Mouse (Mus musculus) liver, embryonic 13.5 days (tissue): ENCODE data around the gene Cadps2. TPM values are rescaled to one million over a fixed set of nuclear protein-coding genes. Genes with fewer than 3 reads are reported as not detected.

Experiments used
- ATAC-seq: fragments of 200-750 bp; cut with Nextera tagmentation; 2 replicates; pipeline ENCODE4 v1.8.0; 2017; ENCODE audit warnings: low read depth, mild to moderate bottlenecking, moderate number of reproducible peaks, moderate library complexity
- DNase-seq: peaks from one replicate; pipeline ENCODE4 v3.0.0; 2022
- H3K27ac ChIP-seq: fragments of 300-500 bp; sonication (generic); 2 replicates; pipeline ENCODE4 v1.5.1; 2015; ENCODE audit warnings: moderate library complexity, mild to moderate bottlenecking, inconsistent platforms
- H3K27me3 ChIP-seq: fragments of 300-500 bp; sonication (generic); 2 replicates; pipeline ENCODE4 v1.6.1; 2015; ENCODE audit warnings: mild to moderate bottlenecking, inconsistent platforms
- H3K36me3 ChIP-seq: fragments of 300-500 bp; sonication (generic); 2 replicates; pipeline ENCODE4 v1.6.1; 2015; ENCODE audit warnings: mild to moderate bottlenecking, inconsistent platforms
- H3K4me1 ChIP-seq: fragments of 300-500 bp; sonication (generic); replicated peaks from 2 replicates; pipeline ENCODE4 v1.6.1; 2015; ENCODE audit warnings: inconsistent platforms
- H3K4me2 ChIP-seq: fragments of 300-500 bp; sonication (generic); 2 replicates; pipeline ENCODE4 v1.6.1; 2015; ENCODE audit warnings: inconsistent platforms, mild to moderate bottlenecking, moderate library complexity
- H3K4me3 ChIP-seq: fragments of 300-500 bp; sonication (generic); replicated peaks from 2 replicates; pipeline ENCODE4 v1.5.1; 2015; ENCODE audit warnings: mild to moderate bottlenecking, inconsistent platforms
- H3K9ac ChIP-seq: fragments of 300-500 bp; sonication (generic); 2 replicates; pipeline ENCODE4 v1.6.1; 2015; ENCODE audit warnings: mild to moderate bottlenecking, inconsistent platforms
- H3K9me3 ChIP-seq: fragments of 300-500 bp; sonication (generic); replicated peaks from 2 replicates; pipeline ENCODE4 v1.6.1; 2016; ENCODE audit warnings: inconsistent platforms
- WGBS: fragments of 180-500 bp; shearing (Covaris S2); methylation state at CpG from one replicate; pipeline ENCODE4 v1.1.7; 2015; ENCODE audit not compliant: insufficient replicate concordance; 5-methylcytosine and 5-hydroxymethylcytosine counted together
- polyA plus RNA-seq: library from polyadenylated mRNA; unstranded; fragments of >200 nt; fragmentation: Nextera tagmentation; extraction: Ambion mirVana; gene quantifications from 2 replicates; pipeline ENCODE4 v1.2.1, GENCODE M21; 2015

The Cadps2 gene
- polyA plus RNA-seq, 1 experiment from 2014 or later = 0.10 TPM

GRCm38 (mm10) chr6:23758249-23758648 is 81.0 kb downstream of the Cadps2 start:
- H3K27ac ChIP-seq = no peak overlapping the region
- WGBS = 50% methylated on average over 2 of the region's 2 CpGs
- H3K9me3 ChIP-seq = no peaks in the 10 kb centered on the region
- DNase-seq (no peak), ATAC-seq (no peak)
- no peaks in the 10 kb centered on the region for H3K4me1 ChIP-seq
- no peak overlapping the region for H3K9ac ChIP-seq
- no peak overlapping the region for H3K4me3 ChIP-seq
- no peaks in the 10 kb centered on the region for H3K36me3 ChIP-seq
- no peaks in the 10 kb centered on the region for H3K27me3 ChIP-seq
- H3K4me2 ChIP-seq = no peak overlapping the region

DNA sequence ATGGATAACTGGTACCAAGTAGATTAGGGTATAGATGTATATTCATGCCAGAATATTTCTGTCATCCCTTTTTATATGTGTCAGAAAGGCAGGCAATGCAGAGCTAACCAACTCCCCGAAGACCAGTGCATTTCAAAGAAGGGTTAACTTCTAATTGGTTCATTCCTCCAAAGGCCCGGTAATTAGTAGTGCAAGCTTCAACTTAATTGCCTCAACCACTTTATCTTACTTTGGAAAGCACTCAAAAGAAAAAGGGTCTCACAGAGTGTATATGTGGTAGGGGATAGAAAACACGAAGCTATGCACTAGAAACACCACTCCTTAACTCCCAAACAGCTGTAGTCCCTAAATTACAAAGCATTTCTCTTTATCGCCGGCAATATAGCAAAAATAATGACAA is 90.4 kb downstream of the Cadps2 start:
- ATAC-seq = no peak
- H3K9ac ChIP-seq = no peak overlapping the region
- no peaks in the 10 kb centered on the region for H3K36me3 ChIP-seq
- no peaks in the 10 kb centered on the region for H3K4me1 ChIP-seq
- H3K4me2 ChIP-seq = no peak overlapping the region
- DNase-seq = no peak
- H3K4me3 ChIP-seq = no peak overlapping the region
- H3K27me3 ChIP-seq = no peaks in the 10 kb centered on the region
- no peaks in the 10 kb centered on the region for H3K9me3 ChIP-seq
- 60% methylated on average over 5 of the region's 5 CpGs for WGBS
- no peak overlapping the region for H3K27ac ChIP-seq

GRCm38 (mm10) chr6:23740010-23740409 is 99.2 kb downstream of the Cadps2 start:
- ATAC-seq (no peak), DNase-seq (no peak)
- Histone ChIP-seq H3K9me3 (no peaks in the 10 kb centered on the region), H3K36me3 (no peaks in the 10 kb centered on the region), H3K27ac (no peak overlapping the region), H3K27me3 (no peaks in the 10 kb centered on the region), H3K4me1 (no peaks in the 10 kb centered on the region), H3K9ac (no peak overlapping the region), H3K4me3 (no peak overlapping the region), H3K4me2 (no peak overlapping the region)
- WGBS = 58% methylated on average over 5 of the region's 5 CpGs

DNA sequence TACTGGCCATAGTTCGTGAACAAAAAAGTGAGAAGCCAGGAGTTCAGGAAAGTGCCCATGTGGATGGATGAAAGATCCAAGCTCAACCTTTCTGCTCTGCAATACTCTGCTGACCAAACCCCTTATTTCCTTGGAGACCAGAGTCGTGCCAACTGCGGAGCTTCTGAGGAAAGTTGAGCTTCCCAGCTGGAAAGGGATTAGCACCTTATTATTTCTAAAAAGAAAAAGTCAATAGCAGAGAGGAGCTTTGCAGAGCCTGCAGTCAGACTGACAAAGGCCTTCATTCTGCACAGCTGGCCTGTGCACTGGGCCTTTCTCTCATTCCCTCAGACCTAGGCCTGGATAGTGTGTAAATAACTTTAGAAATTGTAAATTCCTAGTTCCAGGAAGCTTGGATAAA is 106.5 kb downstream of the Cadps2 start:
- WGBS = 26% methylated on average over 3 of the region's 3 CpGs
- H3K9me3 ChIP-seq = no peaks in the 10 kb centered on the region
- no peak overlapping the region for H3K4me3 ChIP-seq
- H3K27ac ChIP-seq = no peak overlapping the region
- no peak overlapping the region for H3K4me2 ChIP-seq
- H3K9ac ChIP-seq = no peak overlapping the region
- ATAC-seq (no peak), DNase-seq (no peak)
- no peaks in the 10 kb centered on the region for H3K27me3 ChIP-seq
- no peaks in the 10 kb centered on the region for H3K4me1 ChIP-seq
- H3K36me3 ChIP-seq = no peaks in the 10 kb centered on the region

DNA sequence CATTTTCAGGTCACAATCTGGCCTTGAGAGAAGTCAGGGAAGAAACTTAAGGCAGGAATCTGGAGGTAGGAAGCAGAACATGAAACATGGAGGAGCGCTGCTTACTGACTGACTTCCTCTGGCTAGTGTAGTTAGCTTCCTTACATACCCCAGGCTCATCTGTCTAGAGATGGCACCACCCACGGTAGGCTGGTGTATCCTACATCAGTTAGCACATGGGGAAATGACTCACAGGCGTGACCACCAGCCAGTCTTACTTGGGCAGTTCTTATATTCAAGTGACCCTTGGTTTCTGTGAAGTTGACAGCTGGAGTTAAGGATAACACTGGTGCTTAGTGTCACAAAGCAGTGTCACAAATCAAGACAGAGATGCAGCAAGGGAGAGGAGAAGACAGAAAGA is 110.6 kb downstream of the Cadps2 start:
- H3K4me3 ChIP-seq = no peak overlapping the region
- no peaks in the 10 kb centered on the region for H3K36me3 ChIP-seq
- H3K27me3 ChIP-seq = no peaks in the 10 kb centered on the region
- no peak overlapping the region for H3K4me2 ChIP-seq
- no peaks in the 10 kb centered on the region for H3K4me1 ChIP-seq
- no peak overlapping the region for H3K27ac ChIP-seq
- H3K9me3 ChIP-seq = no peaks in the 10 kb centered on the region
- no peak for DNase-seq
- 33% methylated on average over 3 of the region's 3 CpGs for WGBS
- ATAC-seq = no peak
- H3K9ac ChIP-seq = no peak overlapping the region

GRCm38 (mm10) chr6:23723697-23724096 is 115.5 kb downstream of the Cadps2 start:
- Histone ChIP-seq H3K4me1 (no peaks in the 10 kb centered on the region), H3K9ac (no peak overlapping the region), H3K9me3 (no peaks in the 10 kb centered on the region), H3K27me3 (no peaks in the 10 kb centered on the region), H3K4me2 (no peak overlapping the region), H3K4me3 (no peak overlapping the region), H3K27ac (no peak overlapping the region), H3K36me3 (no peaks in the 10 kb centered on the region)
- ATAC-seq (no peak), DNase-seq (no peak)
- 58% methylated on average over 4 of the region's 4 CpGs for WGBS

DNA sequence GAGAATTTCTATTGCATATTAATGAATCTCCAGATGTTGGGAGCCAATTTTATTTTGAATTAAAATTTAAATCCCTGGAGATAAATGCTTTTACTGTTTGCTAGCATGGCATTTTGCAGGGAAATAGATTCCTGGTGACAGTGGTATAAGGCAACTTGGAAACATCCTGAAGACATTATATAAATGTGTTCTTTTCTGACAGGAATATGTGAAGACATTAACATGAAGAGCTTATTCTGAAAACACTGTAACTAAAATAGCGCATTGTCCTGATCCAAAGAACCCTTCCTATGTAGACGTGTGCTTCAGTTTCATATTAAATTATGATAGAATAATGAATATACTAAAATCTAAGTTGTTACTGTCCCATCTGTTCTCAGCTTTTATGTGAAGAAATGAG is 118.8 kb downstream of the Cadps2 start:
- WGBS = 66% methylated on average over 2 of the region's 2 CpGs
- no peaks in the 10 kb centered on the region for H3K4me1 ChIP-seq

DNA sequence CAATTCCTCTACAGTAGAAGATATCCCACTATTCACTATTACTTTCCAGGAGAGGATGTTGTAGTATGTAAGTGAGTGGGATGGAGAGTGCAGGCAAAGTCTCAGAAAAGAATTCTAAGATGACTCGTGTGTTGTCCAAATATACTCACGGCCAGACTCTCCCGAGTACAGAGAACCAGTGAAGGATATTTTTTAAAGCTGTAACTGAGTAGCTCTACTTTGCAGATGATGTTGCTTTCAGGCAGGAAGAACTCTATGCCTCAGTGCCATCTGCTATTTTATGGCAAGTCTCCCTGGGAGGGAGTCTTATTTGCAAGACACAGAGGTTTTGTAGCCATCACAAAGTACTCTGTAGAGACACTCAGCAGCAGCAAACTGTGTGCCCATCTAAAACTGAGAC is 131.7 kb downstream of the Cadps2 start:
- Histone ChIP-seq H3K9me3 (no peaks in the 10 kb centered on the region), H3K27me3 (no peaks in the 10 kb centered on the region), H3K27ac (no peak overlapping the region), H3K36me3 (no peaks in the 10 kb centered on the region), H3K4me1 (no peaks in the 10 kb centered on the region), H3K4me3 (no peak overlapping the region), H3K4me2 (no peak overlapping the region), H3K9ac (no peak overlapping the region)
- ATAC-seq = no peak
- WGBS = 53% methylated on average over 3 of the region's 3 CpGs
- DNase-seq = no peak

More for the DNA sequence above, 118.8 kb downstream of the Cadps2 start:
- no peak for DNase-seq
- Histone ChIP-seq H3K27me3 (no peaks in the 10 kb centered on the region), H3K4me2 (no peak overlapping the region), H3K27ac (no peak overlapping the region), H3K9me3 (no peaks in the 10 kb centered on the region), H3K9ac (no peak overlapping the region), H3K36me3 (no peaks in the 10 kb centered on the region), H3K4me3 (no peak overlapping the region)
- no peak for ATAC-seq

- Histone ChIP-seq H3K36me3 (no peaks in the 10 kb centered on the region), H3K4me3 (no peak overlapping the region), H3K27ac (no peak overlapping the region), H3K4me2 (no peak overlapping the region), H3K27me3 (no peaks in the 10 kb centered on the region), H3K9me3 (no peaks in the 10 kb centered on the region), H3K9ac (no peak overlapping the region), H3K4me1 (no peaks in the 10 kb centered on the region)
- ATAC-seq = no peak
- no peak for DNase-seq
- 56% methylated on average over 3 of the region's 3 CpGs for WGBS
Observed at GRCm38 (mm10) chr6:23700879-23701278, 138.3 kb downstream of the Cadps2 start.

DNA sequence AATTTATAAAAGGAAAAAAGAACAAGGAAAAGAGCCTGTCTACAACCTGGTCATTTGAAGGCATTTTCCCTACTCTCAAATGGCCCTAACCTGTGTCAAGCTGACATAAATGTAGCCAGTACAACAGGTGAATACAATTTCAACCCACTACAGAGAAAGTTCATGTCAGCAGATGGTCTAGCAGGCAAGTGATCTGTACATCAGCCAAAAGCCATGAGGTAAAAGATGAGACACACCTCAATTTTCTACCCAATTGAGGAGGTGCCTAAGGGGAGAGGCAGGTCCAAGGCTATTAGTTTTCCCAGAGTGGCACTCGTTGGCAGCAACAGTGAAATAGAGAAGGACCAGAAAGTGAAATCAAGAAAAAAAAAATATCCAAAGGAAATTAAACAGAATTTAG is 161.0 kb downstream of the Cadps2 start:
- DNase-seq = no peak
- no peak overlapping the region for H3K9ac ChIP-seq
- 30% methylated on average over 1 of the region's 1 CpGs for WGBS
- H3K4me2 ChIP-seq = no peak overlapping the region
- no peaks in the 10 kb centered on the region for H3K9me3 ChIP-seq
- H3K27ac ChIP-seq = no peak overlapping the region
- ATAC-seq = no peak
- H3K27me3 ChIP-seq = no peaks in the 10 kb centered on the region
- no peak overlapping the region for H3K4me3 ChIP-seq
- no peaks in the 10 kb centered on the region for H3K4me1 ChIP-seq
- no peaks in the 10 kb centered on the region for H3K36me3 ChIP-seq

DNA sequence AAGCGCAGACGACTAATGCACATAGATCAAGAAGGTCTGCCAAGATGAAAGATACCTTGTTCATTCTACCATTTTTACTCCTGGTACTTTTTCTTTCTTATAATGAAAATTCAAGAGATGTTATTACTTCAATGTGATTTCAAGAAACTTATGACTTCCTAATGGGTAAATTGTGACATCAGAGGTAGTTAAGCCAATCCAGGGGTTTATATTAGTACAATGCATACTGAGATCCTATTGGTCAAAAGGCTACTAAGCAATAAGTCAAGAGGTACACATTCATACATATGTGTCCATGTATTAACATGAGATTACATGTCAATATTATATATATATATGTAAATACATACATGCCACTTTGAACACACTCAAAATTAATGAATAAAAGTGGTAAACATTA is 184.2 kb downstream of the Cadps2 start, which contains the start of gene Rnf148:
TSS of gene Rnf148 (minus strand) at position 101 of the 400 bp plus-strand sequence.
- Histone ChIP-seq H3K27ac (no peak within 1 kb of the TSS), H3K9ac (no peak within 1 kb of the TSS), H3K4me3 (no peak within 1 kb of the TSS), H3K9me3 (no peaks in the 10 kb centered on the region), H3K36me3 (no peaks in the 10 kb centered on the region), H3K4me2 (no peak within 1 kb of the TSS), H3K27me3 (no peaks in the 10 kb centered on the region), H3K4me1 (no peaks in the 10 kb centered on the region)
- 79% methylated on average over 2 of the region's 2 CpGs for WGBS
- no peak for ATAC-seq
- no peak for DNase-seq

GRCm38 (mm10) chr6:23650205-23650604 is 189.0 kb downstream of the Cadps2 start, which contains the start of gene Rnf133:
Rnf133 (minus strand) TSS chr6:23650305.
- Histone ChIP-seq H3K36me3 (no peaks in the 10 kb centered on the region), H3K4me1 (no peaks in the 10 kb centered on the region), H3K4me3 (no peak within 1 kb of the TSS), H3K27ac (no peak within 1 kb of the TSS), H3K9me3 (no peaks in the 10 kb centered on the region), H3K4me2 (no peak within 1 kb of the TSS), H3K9ac (no peak within 1 kb of the TSS), H3K27me3 (no peaks in the 10 kb centered on the region)
- ATAC-seq (no peak), DNase-seq (no peak)
- 62% methylated on average over 2 of the region's 2 CpGs for WGBS
